Mouse (Mus musculus): ENCODE results near the gene Ptprt. TPM values are rescaled to one million over a fixed set of nuclear protein-coding genes. Genes with fewer than 3 reads are reported as not detected.
A peak's percentile ranks its signal among the peaks of the same experiment; 100 is the strongest.

Ptprt gene
- polyA plus RNA-seq, 1 experiment from 2014 or later, result 0.61 TPM

GRCm38 (mm10) chr2:162591388-162591787, 69.6 kb downstream of the Ptprt start:
- H3K9me3 ChIP-seq (ENCODE audit: control insufficient read depth, low read length), result no peaks in the 10 kb centered on the region
- ATAC-seq (ENCODE audit: insufficient number of reproducible peaks, insufficient read depth, low FRiP score, low read depth), result no peak
- H3K27ac ChIP-seq (replicated peaks in 1 of 2; ENCODE audit: control insufficient read depth in 1 of 2, insufficient read depth in 1 of 2, low read depth in 2 of 2, low read length in 2 of 2), result no peak overlapping the region
- WGBS, result 80% methylated on average over 3 of the region's 3 CpGs
- no peaks in the 10 kb centered on the region for H3K4me1 ChIP-seq (ENCODE audit: control insufficient read depth in 2 of 2, insufficient read depth in 2 of 2, low read length in 2 of 2)
- no peak overlapping the region for H3K4me2 ChIP-seq (ENCODE audit: low read length)
- no peak overlapping the region for H3K4me3 ChIP-seq (ENCODE audit: control insufficient read depth in 1 of 2, insufficient read depth in 1 of 2, low read depth in 1 of 2, low read length in 2 of 2)
- H3K36me3 ChIP-seq (ENCODE audit: control insufficient read depth, insufficient read depth, low read length), result no peaks in the 10 kb centered on the region
- H3K27me3 ChIP-seq (ENCODE audit: control insufficient read depth, insufficient read depth, low read length), result no peaks in the 10 kb centered on the region
- no peak overlapping the region for H3K9ac ChIP-seq (ENCODE audit: low read length)

DNA sequence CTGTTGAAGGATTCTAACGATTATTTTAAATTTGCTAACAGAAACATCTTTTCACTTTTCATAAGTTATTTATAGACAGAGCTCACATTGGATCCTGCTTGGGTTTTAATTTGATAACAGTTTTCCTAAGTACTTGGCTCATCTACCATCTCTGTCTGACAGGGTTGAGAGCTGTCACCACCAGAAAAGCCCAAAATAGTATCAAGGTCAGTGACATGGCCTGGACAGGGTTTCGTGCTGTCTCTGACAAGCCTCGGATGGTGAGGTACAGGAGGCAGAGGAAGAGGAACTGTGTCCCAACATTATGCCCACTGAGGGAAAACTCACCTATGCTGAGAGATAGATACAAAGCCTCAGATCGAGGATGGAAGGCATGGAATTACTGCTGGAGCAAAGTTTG, 79.3 kb downstream of the Ptprt start:
- no peaks in the 10 kb centered on the region for H3K9me3 ChIP-seq (ENCODE audit: control insufficient read depth, low read length)
- H3K4me2 ChIP-seq (ENCODE audit: low read length), result peak overlapping the region; percentile 18; the same call in 1 of the 2 replicates
- WGBS, result 19% methylated on average over 4 of the region's 4 CpGs
- ATAC-seq (ENCODE audit: insufficient number of reproducible peaks, insufficient read depth, low FRiP score, low read depth), result peak; percentile 66; the same call in 1 of the 2 replicates
- H3K27ac ChIP-seq (replicated peaks in 1 of 2; ENCODE audit: control insufficient read depth in 1 of 2, insufficient read depth in 1 of 2, low read depth in 2 of 2, low read length in 2 of 2), result peak overlapping the region; percentile 69 to 89
- no peak overlapping the region for H3K9ac ChIP-seq (ENCODE audit: low read length)
- H3K4me3 ChIP-seq (ENCODE audit: control insufficient read depth in 1 of 2, insufficient read depth in 1 of 2, low read depth in 1 of 2, low read length in 2 of 2), result no peak overlapping the region
- H3K36me3 ChIP-seq (ENCODE audit: control insufficient read depth, insufficient read depth, low read length), result no peaks in the 10 kb centered on the region
- no peaks in the 10 kb centered on the region for H3K27me3 ChIP-seq (ENCODE audit: control insufficient read depth, insufficient read depth, low read length)
- peaks cover 6 to 12% of the 10 kb centered on the region in 2 experiments; a peak in 3 of 4 replicates for H3K4me1 ChIP-seq (ENCODE audit: control insufficient read depth in 2 of 2, insufficient read depth in 2 of 2, low read length in 2 of 2)

- 89% methylated on average over 7 of the region's 7 CpGs for WGBS
- Histone ChIP-seq H3K4me2 (ENCODE audit: low read length) (no peak overlapping the region), H3K9ac (ENCODE audit: low read length) (no peak overlapping the region), H3K36me3 (ENCODE audit: control insufficient read depth, insufficient read depth, low read length) (no peaks in the 10 kb centered on the region), H3K9me3 (ENCODE audit: control insufficient read depth, low read length) (no peaks in the 10 kb centered on the region), H3K4me1 (ENCODE audit: control insufficient read depth in 2 of 2, insufficient read depth in 2 of 2, low read length in 2 of 2) (peaks cover 6 to 12% of the 10 kb centered on the region in 2 experiments; a peak in 3 of 4 replicates), H3K27ac (replicated peaks in 1 of 2; ENCODE audit: control insufficient read depth in 1 of 2, insufficient read depth in 1 of 2, low read depth in 2 of 2, low read length in 2 of 2) (no peak overlapping the region), H3K4me3 (ENCODE audit: control insufficient read depth in 1 of 2, insufficient read depth in 1 of 2, low read depth in 1 of 2, low read length in 2 of 2) (no peak overlapping the region), H3K27me3 (ENCODE audit: control insufficient read depth, insufficient read depth, low read length) (no peaks in the 10 kb centered on the region)
- ATAC-seq (ENCODE audit: insufficient number of reproducible peaks, insufficient read depth, low FRiP score, low read depth), result no peak
Observed at GRCm38 (mm10) chr2:162577819-162578218, 83.1 kb downstream of the Ptprt start.

- no peaks in the 10 kb centered on the region for H3K36me3 ChIP-seq (ENCODE audit: control insufficient read depth, insufficient read depth, low read length)
- no peak overlapping the region for H3K4me2 ChIP-seq (ENCODE audit: low read length)
- no peaks in the 10 kb centered on the region for H3K9me3 ChIP-seq (ENCODE audit: control insufficient read depth, low read length)
- ATAC-seq (ENCODE audit: insufficient number of reproducible peaks, insufficient read depth, low FRiP score, low read depth), result no peak
- H3K4me3 ChIP-seq (ENCODE audit: control insufficient read depth in 1 of 2, insufficient read depth in 1 of 2, low read depth in 1 of 2, low read length in 2 of 2), result no peak overlapping the region
- 75% methylated on average over 2 of the region's 2 CpGs for WGBS
- no peaks in the 10 kb centered on the region for H3K27me3 ChIP-seq (ENCODE audit: control insufficient read depth, insufficient read depth, low read length)
- H3K27ac ChIP-seq (replicated peaks in 1 of 2; ENCODE audit: control insufficient read depth in 1 of 2, insufficient read depth in 1 of 2, low read depth in 2 of 2, low read length in 2 of 2), result no peak overlapping the region
- H3K9ac ChIP-seq (ENCODE audit: low read length), result no peak overlapping the region
- 0 out of 4 replicates have a peak, but pooled peaks cover 0 to 2% of the 10 kb centered on the region in 2 experiments for H3K4me1 ChIP-seq (ENCODE audit: control insufficient read depth in 2 of 2, insufficient read depth in 2 of 2, low read length in 2 of 2)
Observed at GRCm38 (mm10) chr2:162572851-162573250, 88.1 kb downstream of the Ptprt start.

DNA sequence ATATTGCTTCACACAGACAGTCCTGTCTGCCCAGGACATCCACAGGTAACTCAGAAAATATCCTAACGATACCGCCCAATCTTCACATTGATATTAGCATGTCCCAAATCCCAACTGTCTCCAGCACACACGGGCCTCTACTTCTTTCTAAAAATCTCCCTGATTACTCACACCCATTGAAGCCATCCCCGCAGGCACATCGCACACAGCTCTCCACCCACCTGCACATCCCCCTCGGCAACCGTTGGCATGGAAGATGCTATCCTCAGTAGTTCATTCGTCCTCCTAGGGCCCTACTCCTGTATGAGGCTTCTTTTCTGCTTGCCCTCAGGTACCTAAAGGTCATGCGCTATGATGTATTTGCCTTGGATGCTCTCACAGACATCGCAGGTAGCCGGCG, 89.9 kb downstream of the Ptprt start:
- Histone ChIP-seq H3K36me3 (ENCODE audit: control insufficient read depth, insufficient read depth, low read length) (no peaks in the 10 kb centered on the region), H3K9ac (ENCODE audit: low read length) (no peak overlapping the region), H3K27ac (replicated peaks in 1 of 2; ENCODE audit: control insufficient read depth in 1 of 2, insufficient read depth in 1 of 2, low read depth in 2 of 2, low read length in 2 of 2) (no peak overlapping the region), H3K4me2 (ENCODE audit: low read length) (no peak overlapping the region), H3K9me3 (ENCODE audit: control insufficient read depth, low read length) (no peaks in the 10 kb centered on the region), H3K27me3 (ENCODE audit: control insufficient read depth, insufficient read depth, low read length) (no peaks in the 10 kb centered on the region), H3K4me3 (ENCODE audit: control insufficient read depth in 1 of 2, insufficient read depth in 1 of 2, low read depth in 1 of 2, low read length in 2 of 2) (no peak overlapping the region), H3K4me1 (ENCODE audit: control insufficient read depth in 2 of 2, insufficient read depth in 2 of 2, low read length in 2 of 2) (no peaks in the 10 kb centered on the region)
- ATAC-seq (ENCODE audit: insufficient number of reproducible peaks, insufficient read depth, low FRiP score, low read depth), result no peak
- WGBS, result 85% methylated on average over 12 of the region's 12 CpGs

- no peak for ATAC-seq (ENCODE audit: insufficient number of reproducible peaks, insufficient read depth, low FRiP score, low read depth)
Observed at GRCm38 (mm10) chr2:162568308-162569100, 92.4 kb downstream of the Ptprt start.

GRCm38 (mm10) chr2:162548312-162548711, 112.6 kb downstream of the Ptprt start:
- Histone ChIP-seq H3K4me3 (ENCODE audit: control insufficient read depth in 1 of 2, insufficient read depth in 1 of 2, low read depth in 1 of 2, low read length in 2 of 2) (no peak overlapping the region), H3K4me2 (ENCODE audit: low read length) (no peak overlapping the region), H3K27ac (replicated peaks in 1 of 2; ENCODE audit: control insufficient read depth in 1 of 2, insufficient read depth in 1 of 2, low read depth in 2 of 2, low read length in 2 of 2) (no peak overlapping the region), H3K4me1 (ENCODE audit: control insufficient read depth in 2 of 2, insufficient read depth in 2 of 2, low read length in 2 of 2) (no peaks in the 10 kb centered on the region), H3K9me3 (ENCODE audit: control insufficient read depth, low read length) (no peaks in the 10 kb centered on the region), H3K9ac (ENCODE audit: low read length) (no peak overlapping the region), H3K36me3 (ENCODE audit: control insufficient read depth, insufficient read depth, low read length) (no peaks in the 10 kb centered on the region), H3K27me3 (ENCODE audit: control insufficient read depth, insufficient read depth, low read length) (no peaks in the 10 kb centered on the region)
- no peak for ATAC-seq (ENCODE audit: insufficient number of reproducible peaks, insufficient read depth, low FRiP score, low read depth)
- 83% methylated on average over 8 of the region's 8 CpGs for WGBS

More at GRCm38 (mm10) chr2:162568308-162569100, 92.4 kb downstream of the Ptprt start:
- no peak overlapping the region for H3K4me3 ChIP-seq (ENCODE audit: control insufficient read depth in 1 of 2, insufficient read depth in 1 of 2, low read depth in 1 of 2, low read length in 2 of 2)
- H3K27ac ChIP-seq (replicated peaks in 1 of 2; ENCODE audit: control insufficient read depth in 1 of 2, insufficient read depth in 1 of 2, low read depth in 2 of 2, low read length in 2 of 2), result no peak overlapping the region
- no peaks in the 10 kb centered on the region for H3K9me3 ChIP-seq (ENCODE audit: control insufficient read depth, low read length)
- WGBS, result 64% methylated on average over 6 of the region's 6 CpGs
- H3K4me1 ChIP-seq (ENCODE audit: control insufficient read depth in 2 of 2, insufficient read depth in 2 of 2, low read length in 2 of 2), result no peaks in the 10 kb centered on the region
- no peaks in the 10 kb centered on the region for H3K36me3 ChIP-seq (ENCODE audit: control insufficient read depth, insufficient read depth, low read length)
- no peak overlapping the region for H3K9ac ChIP-seq (ENCODE audit: low read length)
- H3K27me3 ChIP-seq (ENCODE audit: control insufficient read depth, insufficient read depth, low read length), result no peaks in the 10 kb centered on the region
- H3K4me2 ChIP-seq (ENCODE audit: low read length), result no peak overlapping the region

Data from heart, embryonic 14.5 days (tissue).